Mouse (Mus musculus) CH12.LX (cell line): Measurements from ENCODE around the gene P2ry14. TPM values are rescaled to one million over a fixed set of nuclear protein-coding genes. Genes with fewer than 3 reads are reported as not detected.

Source experiments
- DNase-seq: peaks from one replicate; pipeline ENCODE4 v3.0.0-alpha.2; 2013; ENCODE audit errors: extremely low read depth
- H3K27ac ChIP-seq: 2 replicates; pipeline ENCODE4 v1.5.1; 2012; ENCODE audit warnings: low read depth, mild to moderate bottlenecking, control low read depth, moderate library complexity; ENCODE audit not compliant: insufficient read depth
- H3K27me3 ChIP-seq: replicated peaks from 2 replicates; pipeline ENCODE3; 2012; ENCODE audit warnings: inconsistent platforms
- H3K36me3 ChIP-seq, 2 experiments: replicated peaks in 1 of 2; 2 replicates each; pipeline versions ENCODE3 to v1.6.1; 2012; ENCODE audit warnings: inconsistent platforms in 1 of 2, low read length in 1 of 2, mild to moderate bottlenecking in 1 of 2, mixed read lengths in 1 of 2, moderate library complexity in 1 of 2; ENCODE audit not compliant: control insufficient read depth in 1 of 2, insufficient read depth in 1 of 2
- H3K4me1 ChIP-seq, 2 experiments: 2 replicates each; pipeline ENCODE4 v1.6.1; 2012; ENCODE audit warnings: inconsistent platforms in 1 of 2, moderate library complexity in 1 of 2; ENCODE audit not compliant: insufficient read depth in 2 of 2, control insufficient read depth in 1 of 2
- H3K4me2 ChIP-seq: 2 replicates; pipeline ENCODE4 v1.6.1; 2012; ENCODE audit warnings: low read depth, mild to moderate bottlenecking, control low read depth; ENCODE audit not compliant: poor library complexity, insufficient read depth, severe bottlenecking
- H3K4me3 ChIP-seq, 3 experiments: fragments of 150-350 bp in 1 of 3; sonication (generic) in 1 of 3; replicated peaks in 1 of 3; 2 replicates each; pipeline versions ENCODE3 to v1.5.1; 2011 to 2012; ENCODE audit warnings: low read depth in 2 of 3, low read length in 2 of 3, mild to moderate bottlenecking in 2 of 3, moderate library complexity in 2 of 3, control low read depth in 1 of 3, improper control_type of control experiment in 1 of 3, inconsistent platforms in 1 of 3, mixed read lengths in 1 of 3; ENCODE audit not compliant: poor library complexity in 1 of 3
- H3K79me2 ChIP-seq: replicated peaks from 2 replicates; pipeline ENCODE4 v1.6.1; 2012; ENCODE audit warnings: mild to moderate bottlenecking, moderate library complexity; ENCODE audit not compliant: control insufficient read depth, poor library complexity, insufficient read depth, severe bottlenecking; ENCODE audit errors: extremely low read depth
- H3K9ac ChIP-seq: 2 replicates; pipeline ENCODE4 v1.6.1; 2012; ENCODE audit warnings: low read depth, mild to moderate bottlenecking, control low read depth, moderate library complexity; ENCODE audit not compliant: insufficient read depth
- H3K9me3 ChIP-seq: replicated peaks from 2 replicates; pipeline ENCODE3; 2012; ENCODE audit warnings: low read length, inconsistent platforms, mixed read lengths
- CHD1 ChIP-seq: IDR thresholded peaks from 2 replicates; pipeline ENCODE4 v1.6.1; 2012; ENCODE audit warnings: low read depth, low read length, improper control_type of control experiment, inconsistent platforms
- CTCF ChIP-seq, 2 experiments: IDR thresholded peaks in 1 of 2; conservative IDR thresholded peaks in 1 of 2; 2 replicates each; pipeline ENCODE4 v1.5.1; 2011 to 2012; ENCODE audit warnings: low read depth in 2 of 2, low read length in 2 of 2, improper control_type of control experiment in 1 of 2, inconsistent platforms in 1 of 2, mild to moderate bottlenecking in 1 of 2, moderate library complexity in 1 of 2
- E2F4 ChIP-seq: IDR thresholded peaks from 2 replicates; pipeline ENCODE4 v1.6.1; 2011; ENCODE audit warnings: low read depth, low read length, improper control_type of control experiment; ENCODE audit not compliant: insufficient replicate concordance
- ELF1 ChIP-seq: IDR thresholded peaks from 2 replicates; pipeline ENCODE4 v1.6.1; 2014; ENCODE audit warnings: low read depth, mild to moderate bottlenecking, inconsistent platforms, low read length, improper control_type of control experiment
- EP300 ChIP-seq: IDR thresholded peaks from 2 replicates; pipeline ENCODE4 v1.6.1; 2011; ENCODE audit warnings: low read length, improper control_type of control experiment
- ETS1 ChIP-seq: conservative IDR thresholded peaks from 2 replicates; pipeline ENCODE4 v1.6.1; 2012; ENCODE audit warnings: low read depth, mild to moderate bottlenecking, inconsistent platforms, low read length, improper control_type of control experiment, moderate library complexity
- GABPA ChIP-seq: IDR thresholded peaks from 2 replicates; pipeline ENCODE4 v1.6.1; 2012; ENCODE audit warnings: low read depth, low read length, improper control_type of control experiment, inconsistent platforms; ENCODE audit not compliant: insufficient replicate concordance
- IRF4 ChIP-seq: IDR thresholded peaks from 2 replicates; pipeline ENCODE4 v1.6.1; 2014; ENCODE audit warnings: low read depth, mild to moderate bottlenecking, inconsistent platforms, low read length, improper control_type of control experiment
- JUN ChIP-seq: IDR thresholded peaks from 2 replicates; pipeline ENCODE4 v1.6.1; 2011; ENCODE audit warnings: low read depth, mild to moderate bottlenecking, low read length, improper control_type of control experiment, moderate library complexity; ENCODE audit not compliant: insufficient read depth
- JUND ChIP-seq: conservative IDR thresholded peaks from 2 replicates; pipeline ENCODE4 v1.6.1; 2011; ENCODE audit warnings: low read depth, low read length, improper control_type of control experiment
- MAFK ChIP-seq: IDR thresholded peaks from 2 replicates; pipeline ENCODE4 v1.6.1; 2011; ENCODE audit warnings: low read length, improper control_type of control experiment; ENCODE audit not compliant: insufficient replicate concordance
- MAX ChIP-seq: IDR thresholded peaks from 2 replicates; pipeline ENCODE4 v1.6.1; 2011; ENCODE audit warnings: low read length, improper control_type of control experiment
- MAZ ChIP-seq: IDR thresholded peaks from 2 replicates; pipeline ENCODE4 v1.6.1; 2012; ENCODE audit warnings: low read depth, mild to moderate bottlenecking, inconsistent platforms, low read length, improper control_type of control experiment, moderate library complexity
- MEF2A ChIP-seq: IDR thresholded peaks from 2 replicates; pipeline ENCODE4 v1.6.1; 2014; ENCODE audit warnings: low read depth, mild to moderate bottlenecking, inconsistent platforms, low read length, improper control_type of control experiment, borderline replicate concordance
- MXI1 ChIP-seq: IDR thresholded peaks from 2 replicates; pipeline ENCODE4 v1.6.1; 2011; ENCODE audit warnings: mild to moderate bottlenecking, low read depth, low read length, improper control_type of control experiment
- MYC ChIP-seq: IDR thresholded peaks from 2 replicates; pipeline ENCODE4 v1.6.1; 2011; ENCODE audit warnings: low read depth, mild to moderate bottlenecking, improper control_type of control experiment, low read length
- NRF1 ChIP-seq: IDR thresholded peaks from 2 replicates; pipeline ENCODE4 v1.6.1; 2014; ENCODE audit warnings: low read depth, mild to moderate bottlenecking, inconsistent platforms, low read length, improper control_type of control experiment, moderate library complexity
- POLR2A ChIP-seq: IDR thresholded peaks from 2 replicates; pipeline ENCODE4 v1.6.1; 2011; ENCODE audit warnings: low read depth, mild to moderate bottlenecking, improper control_type of control experiment, low read length
- RAD21 ChIP-seq: IDR thresholded peaks from 2 replicates; pipeline ENCODE4 v1.6.1; 2011; ENCODE audit warnings: low read depth, mild to moderate bottlenecking, low read length, improper control_type of control experiment, moderate library complexity
- RCOR1 ChIP-seq: conservative IDR thresholded peaks from 2 replicates; pipeline ENCODE4 v1.6.1; 2012; ENCODE audit warnings: low read depth, mild to moderate bottlenecking, inconsistent platforms, low read length, improper control_type of control experiment
- SIN3A ChIP-seq: IDR thresholded peaks from 2 replicates; pipeline ENCODE4 v1.6.1; 2012; ENCODE audit warnings: low read length, improper control_type of control experiment, inconsistent platforms
- SMC3 ChIP-seq: IDR thresholded peaks from 2 replicates; pipeline ENCODE4 v1.6.1; 2011; ENCODE audit warnings: low read depth, low read length, improper control_type of control experiment
- UBTF ChIP-seq: IDR thresholded peaks from 2 replicates; pipeline ENCODE4 v1.6.1; 2012; ENCODE audit warnings: low read depth, mild to moderate bottlenecking, inconsistent platforms, low read length, improper control_type of control experiment, moderate library complexity
- USF2 ChIP-seq: conservative IDR thresholded peaks from 2 replicates; pipeline ENCODE4 v1.6.1; 2011; ENCODE audit warnings: low read depth, low read length, improper control_type of control experiment
- ZC3H11A ChIP-seq: IDR thresholded peaks from 2 replicates; pipeline ENCODE4 v1.6.1; 2012; ENCODE audit warnings: low read depth, mild to moderate bottlenecking, inconsistent platforms, low read length, improper control_type of control experiment
- ZMIZ1 ChIP-seq: IDR thresholded peaks from 2 replicates; pipeline ENCODE4 v1.6.1; 2012; ENCODE audit warnings: low read depth, mild to moderate bottlenecking, inconsistent platforms, low read length, improper control_type of control experiment
- ZNF384 ChIP-seq: IDR thresholded peaks from 2 replicates; pipeline ENCODE4 v1.6.1; 2012; ENCODE audit warnings: low read depth, low read length, improper control_type of control experiment, inconsistent platforms
- dilution Hi-C: fragments of 300-500 bp; cut with MboI; formaldehyde crosslinking; loops from 2 replicates; pipeline ENCODE4 v1.14.3; 2020; ENCODE audit warnings: low sequenced_read_pairs; ENCODE audit not compliant: extremely low pct_unique_long_range_greater_than_20kb, extremely low pct_ligation_motif_present
- in situ Hi-C: fragments of 300-500 bp; cut with MboI; formaldehyde crosslinking; loops from 3 replicates; pipeline ENCODE4 v1.14.3; 2019; ENCODE audit warnings: low sequenced_read_pairs, low pct_ligation_motif_present, low pct_unique_long_range_greater_than_20kb, mixed read lengths
- polyA plus RNA-seq: library from polyadenylated mRNA; unstranded; fragments of >175 nt; gene quantifications from 2 replicates; pipeline ENCODE4 v1.2.1, GENCODE M21; 2012; ENCODE audit warnings: low read depth; ENCODE audit not compliant: insufficient read length
- total RNA-seq, 2 experiments: library from RNA; depleted of rRNA; stranded (reverse); fragments of 300-350 nt in 1 of 2; fragments of >200 nt in 1 of 2; gene quantifications; 2 replicates each; pipeline ENCODE4 v1.2.3; 2012 to 2014

P2ry14 gene
- total and polyA plus RNA-seq, 3 experiments, result 0.20 to 0.34 (median 0.24) TPM

DNA sequence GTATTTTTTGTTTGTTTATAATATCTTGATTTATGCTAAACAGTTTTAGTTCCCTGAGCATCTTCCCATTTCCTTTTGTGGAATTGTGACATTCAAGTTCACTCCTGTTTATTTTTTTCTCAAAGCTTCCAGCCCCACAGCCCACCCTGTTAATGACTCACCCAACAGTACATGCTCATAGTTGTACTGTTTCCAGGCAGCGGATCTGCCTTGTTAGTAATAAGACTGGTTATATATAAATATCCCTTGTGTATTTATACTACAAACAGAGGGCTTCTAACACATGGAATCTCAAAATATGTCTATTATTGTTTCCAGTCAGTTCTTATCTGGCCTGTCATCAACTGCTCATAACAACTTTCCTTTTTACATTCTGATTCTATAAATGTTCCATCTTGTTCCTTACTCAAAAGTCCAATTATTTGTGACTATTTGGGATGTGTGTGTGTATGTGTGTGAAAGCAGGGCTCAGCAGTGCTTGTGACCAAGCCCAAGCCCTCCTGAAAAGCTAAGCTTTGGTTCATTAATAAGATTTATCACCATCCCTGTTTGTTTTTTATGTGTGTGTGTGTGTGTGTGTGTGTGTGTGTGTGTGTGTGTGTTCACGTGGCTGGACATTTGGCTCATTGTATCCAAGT lies 14.1 kb upstream of the P2ry14 start:
- dilution Hi-C loops, result no loop called here
- H3K9me3 ChIP-seq, result no peaks in the 10 kb centered on the region
- no peak overlapping the region for H3K27ac ChIP-seq
- no peak overlapping the region for H3K9ac ChIP-seq
- no peaks in the 10 kb centered on the region for H3K79me2 ChIP-seq
- no peak for TF ChIP-seq ZMIZ1
- no peak for TF ChIP-seq EP300
- no peak for TF ChIP-seq USF2
- TF ChIP-seq MAX, result no peak
- no peak for TF ChIP-seq GABPA
- TF ChIP-seq IRF4, result no peak
- TF ChIP-seq MEF2A, result no peak
- TF ChIP-seq MYC, result no peak
- no peak for TF ChIP-seq MAZ
- no peak for TF ChIP-seq CHD1
- no peak for TF ChIP-seq SIN3A
- TF ChIP-seq E2F4, result no peak
- no peak for TF ChIP-seq JUN
- TF ChIP-seq ETS1, result no peak
- TF ChIP-seq ZC3H11A, result no peak
- no peak for TF ChIP-seq ELF1
- no peak for TF ChIP-seq RCOR1
- TF ChIP-seq UBTF, result no peak
- TF ChIP-seq, all 38 proteins: peak for 0
- no peaks in the 10 kb centered on the region for H3K27me3 ChIP-seq
- DNase-seq, result no peak
- no peak overlapping the region for H3K4me2 ChIP-seq
- in situ Hi-C loops, result loop anchor here (5.0 to 25.0 kb wide), 2 partner anchors 90 to 570 kb away; partner anchors contain the start of gene Gm5538
- H3K4me1 ChIP-seq, result 0 out of 4 replicates have a peak, but pooled peaks cover 0 to 2% of the 10 kb centered on the region in 2 experiments
- H3K4me3 ChIP-seq, result no peak overlapping the region
- no peaks in the 10 kb centered on the region for H3K36me3 ChIP-seq

DNA sequence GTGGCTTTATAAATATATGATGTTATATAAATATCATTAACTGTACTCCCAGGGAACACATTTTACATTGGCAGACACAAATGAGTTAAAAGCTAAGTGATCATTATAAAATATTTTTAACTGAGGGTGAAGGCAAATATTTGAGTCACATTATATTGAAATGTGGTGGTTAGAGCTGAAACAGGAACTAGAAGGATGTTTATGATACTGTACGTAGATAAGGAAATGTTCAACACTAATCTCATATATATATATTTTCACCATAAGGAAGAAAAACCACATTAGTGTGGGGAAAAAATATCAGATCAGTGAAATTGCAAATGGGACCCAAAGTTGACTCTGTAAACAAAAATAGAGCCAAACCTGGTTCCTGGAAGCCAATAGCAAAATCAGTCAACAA lies 7.0 kb upstream of the P2ry14 start:
- no peak overlapping the region for H3K27ac ChIP-seq
- in situ Hi-C loops, result loop anchor here (25.0 kb wide), 1 partner anchor 577 kb away; the partner anchor contains the start of gene Gm5538
- H3K4me2 ChIP-seq, result no peak overlapping the region
- H3K9ac ChIP-seq, result no peak overlapping the region
- no peaks in the 10 kb centered on the region for H3K79me2 ChIP-seq
- no peaks in the 10 kb centered on the region for H3K36me3 ChIP-seq
- no peaks in the 10 kb centered on the region for H3K9me3 ChIP-seq
- no peak for DNase-seq
- dilution Hi-C loops, result no loop called here
- H3K4me1 ChIP-seq, result no peaks in the 10 kb centered on the region
- no peak overlapping the region for H3K4me3 ChIP-seq
- TF ChIP-seq RAD21 (no peak), CTCF (conservative IDR thresholded peaks at IDR 0.05 in 1 of 2, IDR thresholded peaks at IDR 0.05 in 1 of 2; ENCODE audit: low read depth in 2 of 2, low read length in 2 of 2) (no peak), EP300 (no peak), MEF2A (no peak), USF2 (no peak), MAFK (no peak), RCOR1 (no peak), JUN (no peak), ZNF384 (no peak), SMC3 (no peak), POLR2A (no peak), MYC (no peak), JUND (no peak), NRF1 (no peak), MAX (no peak), MXI1 (no peak)
- no peaks in the 10 kb centered on the region for H3K27me3 ChIP-seq
